Mouse (Mus musculus): ENCODE measurements around the gene Phf7. TPM values are rescaled to one million over a fixed set of nuclear protein-coding genes. Genes with fewer than 3 reads are reported as not detected.
A peak's percentile ranks its signal among the peaks of the same experiment; 100 is the strongest.

Gene Phf7
- polyA plus RNA-seq, 1 experiment from 2014 or later, result 13.6 TPM

- WGBS, result 22% methylated on average over 38 of the region's 38 CpGs
- Histone ChIP-seq H3K36me3 (peaks cover 29% of the 10 kb centered on the region), H3K4me1 (replicated peaks) (peaks cover 24% of the 10 kb centered on the region), H3K4me3 (peak overlapping the region; percentile 99), H3K27ac (peak overlapping the region; percentile 96), H3K4me2 (peak overlapping the region; percentile 57), H3K27me3 (no peaks in the 10 kb centered on the region), H3K9me3 (no peaks in the 10 kb centered on the region), H3K9ac (peak overlapping the region; percentile 100)
- peak; percentile 87; the same call in 1 of the 2 replicates for ATAC-seq (ENCODE audit: low FRiP score)
Observed at GRCm38 (mm10) chr14:31250222-31251083, 664 bp downstream of the Phf7 start.

DNA sequence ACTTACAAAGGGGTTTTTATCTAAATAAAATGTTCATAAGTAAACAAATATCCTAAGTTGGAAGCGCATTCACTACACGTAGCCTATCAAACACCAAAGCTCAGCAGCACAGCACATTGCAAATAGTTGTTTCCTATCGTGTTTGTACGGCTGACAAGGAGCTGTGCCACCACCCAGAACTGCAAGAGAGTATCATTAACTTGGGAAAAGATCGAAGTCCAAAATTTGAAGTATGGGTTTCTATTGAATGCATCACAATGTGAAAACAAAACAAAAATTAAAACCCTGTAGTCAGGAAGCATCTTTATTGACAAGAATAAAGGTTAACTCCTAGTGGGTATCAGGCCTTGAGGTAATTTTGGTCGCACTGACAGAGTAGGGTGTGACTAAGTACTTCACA is 2.7 kb downstream of the Phf7 start:
- Histone ChIP-seq H3K4me3 (no peak overlapping the region), H3K27me3 (no peaks in the 10 kb centered on the region), H3K27ac (no peak overlapping the region), H3K4me2 (no peak overlapping the region), H3K4me1 (replicated peaks) (peaks cover 21% of the 10 kb centered on the region), H3K9me3 (no peaks in the 10 kb centered on the region), H3K36me3 (peaks cover 9% of the 10 kb centered on the region), H3K9ac (no peak overlapping the region)
- 93% methylated on average over 6 of the region's 6 CpGs for WGBS
- no peak for ATAC-seq (ENCODE audit: low FRiP score)

DNA sequence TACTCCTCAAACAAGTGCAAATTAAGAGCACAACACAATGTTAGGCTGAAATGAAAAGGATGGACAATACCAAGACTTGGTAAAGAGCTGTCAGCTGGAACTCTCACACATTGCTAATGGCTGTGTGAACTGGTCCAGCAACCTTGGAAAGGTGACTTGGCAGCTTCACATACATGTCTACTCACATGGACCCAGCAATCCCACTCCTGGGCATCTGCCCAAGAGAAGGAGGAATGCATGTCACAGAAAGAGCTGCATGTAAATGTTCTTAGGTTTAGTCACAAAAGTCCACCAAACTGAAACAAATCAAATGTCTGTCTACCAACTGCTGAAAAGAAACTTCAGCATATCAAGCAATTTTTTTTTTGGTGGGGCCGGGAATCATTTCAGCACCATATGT is 5.2 kb downstream of the Phf7 start:
- no peak overlapping the region for H3K27ac ChIP-seq
- H3K4me3 ChIP-seq, result no peak overlapping the region
- H3K4me2 ChIP-seq, result no peak overlapping the region
- no peak overlapping the region for H3K9ac ChIP-seq
- no peaks in the 10 kb centered on the region for H3K36me3 ChIP-seq
- no peaks in the 10 kb centered on the region for H3K9me3 ChIP-seq
- H3K27me3 ChIP-seq, result no peaks in the 10 kb centered on the region
- H3K4me1 ChIP-seq (replicated peaks), result peaks cover 9% of the 10 kb centered on the region
- 90% methylated on average over 1 of the region's 1 CpGs for WGBS
- no peak for ATAC-seq (ENCODE audit: low FRiP score)

GRCm38 (mm10) chr14:31244777-31245176 is 6.3 kb downstream of the Phf7 start:
- no peaks in the 10 kb centered on the region for H3K27me3 ChIP-seq
- no peak for ATAC-seq (ENCODE audit: low FRiP score)
- H3K4me2 ChIP-seq, result no peak overlapping the region
- H3K27ac ChIP-seq, result no peak overlapping the region
- H3K36me3 ChIP-seq, result 0 out of 2 replicates have a peak, but pooled peaks cover under 1% of the 10 kb centered on the region
- H3K9ac ChIP-seq, result no peak overlapping the region
- H3K4me1 ChIP-seq (replicated peaks), result no peaks in the 10 kb centered on the region; the same call in 1 of the 2 replicates
- H3K9me3 ChIP-seq, result no peaks in the 10 kb centered on the region
- no peak overlapping the region for H3K4me3 ChIP-seq
- WGBS, result 82% methylated on average over 1 of the region's 1 CpGs

DNA sequence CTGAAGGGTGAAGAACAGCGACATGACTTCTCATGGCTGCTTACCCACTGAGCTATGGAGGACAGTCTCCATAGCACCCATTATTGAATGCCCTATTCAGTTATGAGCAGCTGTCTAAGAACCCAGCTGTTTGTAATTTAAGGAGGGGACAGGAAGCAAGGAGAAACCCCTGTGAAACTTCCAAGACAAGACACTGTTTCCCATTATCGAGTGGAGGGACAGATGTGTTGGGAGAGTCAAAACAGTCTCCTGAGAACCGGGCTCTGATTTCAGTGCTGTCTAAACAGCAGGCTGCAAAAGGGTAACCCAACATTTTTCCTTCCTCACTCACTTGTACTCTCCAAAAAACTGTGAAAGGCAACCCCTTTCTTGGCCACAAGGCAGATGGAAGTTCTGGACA is 10.6 kb downstream of the Phf7 start:
- H3K4me2 ChIP-seq, result no peak overlapping the region
- WGBS, result 79% methylated on average over 3 of the region's 3 CpGs

GRCm38 (mm10) chr14:31237101-31237882 is 13.8 kb downstream of the Phf7 start:
- 0 out of 2 replicates have a peak, but pooled peaks cover 4% of the 10 kb centered on the region for H3K4me1 ChIP-seq (replicated peaks)
- no peak overlapping the region for H3K27ac ChIP-seq
- no peak for ATAC-seq (ENCODE audit: low FRiP score)
- WGBS, result 87% methylated on average over 7 of the region's 7 CpGs
- no peak overlapping the region for H3K4me2 ChIP-seq
- H3K36me3 ChIP-seq, result peaks cover 17% of the 10 kb centered on the region; the same call in 1 of the 2 replicates
- no peak overlapping the region for H3K9ac ChIP-seq
- H3K4me3 ChIP-seq, result no peak overlapping the region
- H3K9me3 ChIP-seq, result no peaks in the 10 kb centered on the region
- H3K27me3 ChIP-seq, result no peaks in the 10 kb centered on the region

More for the DNA sequence above, 10.6 kb downstream of the Phf7 start:
- H3K9ac ChIP-seq, result no peak overlapping the region
- H3K27me3 ChIP-seq, result no peaks in the 10 kb centered on the region
- no peak overlapping the region for H3K27ac ChIP-seq
- no peaks in the 10 kb centered on the region for H3K9me3 ChIP-seq
- no peak overlapping the region for H3K4me3 ChIP-seq
- peaks cover 17% of the 10 kb centered on the region; the same call in 1 of the 2 replicates for H3K36me3 ChIP-seq
- ATAC-seq (ENCODE audit: low FRiP score), result no peak
- no peaks in the 10 kb centered on the region for H3K4me1 ChIP-seq (replicated peaks)

- H3K4me1 ChIP-seq (replicated peaks), result 0 out of 2 replicates have a peak, but pooled peaks cover 9% of the 10 kb centered on the region
- ATAC-seq (ENCODE audit: low FRiP score), result peak; percentile 41
- no peak overlapping the region for H3K27ac ChIP-seq
- H3K27me3 ChIP-seq, result no peaks in the 10 kb centered on the region
- H3K4me2 ChIP-seq, result no peak overlapping the region
- H3K4me3 ChIP-seq, result no peak overlapping the region
- 23% methylated on average over 11 of the region's 11 CpGs for WGBS
- no peaks in the 10 kb centered on the region for H3K9me3 ChIP-seq
- no peak overlapping the region for H3K9ac ChIP-seq
- H3K36me3 ChIP-seq, result peaks cover 11% of the 10 kb centered on the region; the same call in 1 of the 2 replicates
Observed at GRCm38 (mm10) chr14:31233996-31234591, 17.0 kb downstream of the Phf7 start.

- ATAC-seq (ENCODE audit: low FRiP score), result peak; percentile 52
- Histone ChIP-seq H3K4me1 (replicated peaks) (0 out of 2 replicates have a peak, but pooled peaks cover 10% of the 10 kb centered on the region), H3K9ac (no peak overlapping the region), H3K9me3 (no peaks in the 10 kb centered on the region), H3K27me3 (no peaks in the 10 kb centered on the region), H3K27ac (no peak overlapping the region), H3K36me3 (0 out of 2 replicates have a peak, but pooled peaks cover 5% of the 10 kb centered on the region), H3K4me2 (no peak overlapping the region), H3K4me3 (no peak overlapping the region)
- WGBS, result 82% methylated on average over 14 of the region's 14 CpGs
Observed at GRCm38 (mm10) chr14:31233070-31233995, 17.8 kb downstream of the Phf7 start.

GRCm38 (mm10) chr14:31232404-31233069 is 18.6 kb downstream of the Phf7 start:
- Histone ChIP-seq H3K4me3 (no peak overlapping the region), H3K36me3 (0 out of 2 replicates have a peak, but pooled peaks cover under 1% of the 10 kb centered on the region), H3K9ac (no peak overlapping the region), H3K27me3 (no peaks in the 10 kb centered on the region), H3K4me1 (replicated peaks) (0 out of 2 replicates have a peak, but pooled peaks cover 10% of the 10 kb centered on the region), H3K27ac (no peak overlapping the region; the same call in 1 of the 2 replicates), H3K9me3 (no peaks in the 10 kb centered on the region), H3K4me2 (no peak overlapping the region)
- WGBS, result 83% methylated on average over 13 of the region's 13 CpGs
- no peak for ATAC-seq (ENCODE audit: low FRiP score)

DNA sequence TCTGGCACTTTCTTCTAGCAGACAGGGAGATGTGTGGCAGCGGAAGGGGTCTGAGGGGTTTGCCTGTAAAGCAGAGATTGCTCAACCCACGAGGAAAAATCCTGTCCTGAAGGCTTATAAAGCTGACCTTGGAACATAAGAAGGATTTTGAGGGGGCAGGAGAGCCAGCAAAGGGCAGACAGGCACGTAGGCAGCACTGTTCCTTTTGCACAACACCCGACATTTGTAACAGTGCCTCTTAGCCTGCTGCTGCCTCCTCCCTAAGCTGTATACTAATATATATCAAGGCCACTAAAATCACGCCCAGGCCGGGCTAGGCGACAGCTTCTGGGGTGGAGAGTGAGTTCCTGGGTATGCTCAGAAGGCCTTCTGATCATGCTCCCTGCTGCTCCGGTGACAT is 20.7 kb downstream of the Phf7 start:
- H3K4me2 ChIP-seq, result no peak overlapping the region

GRCm38 (mm10) chr14:31228234-31228633 is 22.9 kb downstream of the Phf7 start:
- Histone ChIP-seq H3K9me3 (no peaks in the 10 kb centered on the region), H3K9ac (no peak overlapping the region), H3K4me1 (replicated peaks) (peaks cover 6% of the 10 kb centered on the region; the same call in 1 of the 2 replicates), H3K4me2 (no peak overlapping the region), H3K27ac (no peak overlapping the region), H3K27me3 (no peaks in the 10 kb centered on the region), H3K36me3 (no peaks in the 10 kb centered on the region), H3K4me3 (no peak overlapping the region)
- WGBS, result 74% methylated on average over 6 of the region's 6 CpGs
- no peak for ATAC-seq (ENCODE audit: low FRiP score)

More for the DNA sequence above, 20.7 kb downstream of the Phf7 start:
- no peak overlapping the region for H3K4me3 ChIP-seq
- peaks cover 10% of the 10 kb centered on the region; the same call in 1 of the 2 replicates for H3K4me1 ChIP-seq (replicated peaks)
- no peaks in the 10 kb centered on the region for H3K36me3 ChIP-seq
- H3K9ac ChIP-seq, result no peak overlapping the region
- 81% methylated on average over 8 of the region's 8 CpGs for WGBS
- no peak for ATAC-seq (ENCODE audit: low FRiP score)
- no peak overlapping the region for H3K27ac ChIP-seq
- no peaks in the 10 kb centered on the region for H3K27me3 ChIP-seq
- H3K9me3 ChIP-seq, result no peaks in the 10 kb centered on the region
